Mouse (Mus musculus) forebrain, embryonic 14.5 days (tissue): Measurements from ENCODE around the gene Srp54b. TPM values are rescaled to one million over a fixed set of nuclear protein-coding genes. Genes with fewer than 3 reads are reported as not detected.
A peak's percentile ranks its signal among the peaks of the same experiment; 100 is the strongest.
"Not testable (repeated sequence)": the region's sequence is repeated elsewhere in the genome, so short reads cannot be mapped to it uniquely, and the experiment has no call there.

Experiments
- ATAC-seq: fragments of 200-750 bp; cut with Nextera tagmentation; 2 replicates; pipeline ENCODE4 v1.8.0; 2017; ENCODE audit warnings: mild to moderate bottlenecking, moderate library complexity
- DNase-seq: peaks from one replicate; pipeline ENCODE4 v3.0.0-alpha.2; 2015; ENCODE audit warnings: low spot score
- H3K27ac ChIP-seq: fragments of 300-500 bp; sonication (generic); 2 replicates; pipeline ENCODE4 v1.5.1; 2014; ENCODE audit warnings: low read depth, mild to moderate bottlenecking, control low read depth, low read length, moderate library complexity
- H3K27me3 ChIP-seq: fragments of 300-500 bp; sonication (generic); replicated peaks from 2 replicates; pipeline ENCODE4 v1.6.1; 2014; ENCODE audit warnings: low read length, control low read depth, mixed read lengths; ENCODE audit not compliant: control insufficient read depth, insufficient read depth
- H3K36me3 ChIP-seq: fragments of 300-500 bp; sonication (generic); 2 replicates; pipeline ENCODE4 v1.6.1; 2014; ENCODE audit warnings: low read length, control low read depth; ENCODE audit not compliant: control insufficient read depth, insufficient read depth
- H3K4me1 ChIP-seq: fragments of 300-500 bp; sonication (generic); 2 replicates; pipeline ENCODE4 v1.6.1; 2014; ENCODE audit warnings: antibody characterized with exemption, low read length, control low read depth; ENCODE audit not compliant: control insufficient read depth, insufficient read depth
- H3K4me2 ChIP-seq: fragments of 300-500 bp; sonication (generic); 2 replicates; pipeline ENCODE4 v1.6.1; 2014; ENCODE audit warnings: mild to moderate bottlenecking, control low read depth, low read length
- H3K4me3 ChIP-seq: fragments of 300-500 bp; sonication (generic); 2 replicates; pipeline ENCODE4 v1.5.1; 2014; ENCODE audit warnings: low read depth, low read length, control low read depth
- H3K9ac ChIP-seq: fragments of 300-500 bp; sonication (generic); 2 replicates; pipeline ENCODE4 v1.6.1; 2014; ENCODE audit warnings: mild to moderate bottlenecking, low read length, control low read depth, moderate library complexity
- H3K9me3 ChIP-seq: fragments of 300-500 bp; sonication (generic); replicated peaks from 2 replicates; pipeline ENCODE4 v1.6.1; 2016; ENCODE audit warnings: low read length, control low read depth, mixed read lengths; ENCODE audit not compliant: control insufficient read depth
- WGBS: fragments of 180-500 bp; shearing (Covaris S2); extraction: QIAGEN DNeasy Blood & Tissue Kit; methylation state at CpG from one replicate; pipeline ENCODE4 v1.1.7; 2014; 5-methylcytosine and 5-hydroxymethylcytosine counted together
- polyA plus RNA-seq: library from polyadenylated mRNA; unstranded; fragments of >200 nt; fragmentation: Nextera tagmentation; extraction: Ambion mirVana; gene quantifications from 2 replicates; pipeline ENCODE4 v1.2.1, GENCODE M21; 2014

The Srp54b gene
- 61.2 and 76.4 TPM in 2 replicates for polyA plus RNA-seq

- H3K4me1 ChIP-seq, H3K27me3 ChIP-seq, H3K9me3 ChIP-seq, H3K4me3 ChIP-seq, DNase-seq, H3K27ac ChIP-seq, H3K4me2 ChIP-seq, H3K9ac ChIP-seq, H3K36me3 ChIP-seq: not testable (repeated sequence)
- WGBS = no CpG with 5 or more reads among the region's 57 CpGs
- peak; percentile 99 for ATAC-seq
These were observed at the start of gene Srp54b for GRCm38 (mm10) chr12:55154559-55155448. Gene Srp54b, plus strand, starts transcription at chr12:55155104.

- not testable (repeated sequence) for H3K4me1 ChIP-seq, H3K9me3 ChIP-seq, H3K36me3 ChIP-seq, ATAC-seq, H3K4me2 ChIP-seq, H3K27me3 ChIP-seq, H3K9ac ChIP-seq, H3K4me3 ChIP-seq, H3K27ac ChIP-seq, DNase-seq
- WGBS = no CpG with 5 or more reads among the region's 7 CpGs
These were observed 42.3 kb upstream of the Srp54b start for GRCm38 (mm10) chr12:55112616-55113015.

GRCm38 (mm10) chr12:55124242-55124641 is 30.7 kb upstream of the Srp54b start, which contains the start of gene Fam177a:
Gene Fam177a, plus strand, starts transcription at chr12:55124469.
- WGBS = no CpG with 5 or more reads among the region's 40 CpGs
- H3K27ac ChIP-seq, H3K4me3 ChIP-seq, H3K4me1 ChIP-seq, H3K27me3 ChIP-seq, H3K4me2 ChIP-seq, H3K9me3 ChIP-seq, H3K36me3 ChIP-seq, DNase-seq, H3K9ac ChIP-seq: not testable (repeated sequence)
- peak; percentile 99 for ATAC-seq

- peak; percentile 57; the same call in 1 of the 2 replicates for ATAC-seq
- not testable (repeated sequence) for H3K27ac ChIP-seq, DNase-seq, H3K4me1 ChIP-seq, H3K9me3 ChIP-seq, H3K27me3 ChIP-seq, H3K36me3 ChIP-seq, H3K4me2 ChIP-seq, H3K9ac ChIP-seq, H3K4me3 ChIP-seq
- no CpG with 5 or more reads among the region's 18 CpGs for WGBS
These were observed 30.2 kb upstream of the Srp54b start for GRCm38 (mm10) chr12:55124731-55125130.

- no CpG with 5 or more reads among the region's 6 CpGs for WGBS
- not testable (repeated sequence) for H3K9me3 ChIP-seq, H3K4me1 ChIP-seq, H3K4me3 ChIP-seq, H3K27ac ChIP-seq, DNase-seq, H3K27me3 ChIP-seq, H3K9ac ChIP-seq, H3K4me2 ChIP-seq, H3K36me3 ChIP-seq, ATAC-seq
These were observed 19.4 kb upstream of the Srp54b start for GRCm38 (mm10) chr12:55135540-55135939.

GRCm38 (mm10) chr12:55137859-55138258 is 17.0 kb upstream of the Srp54b start:
- not testable (repeated sequence) for H3K27ac ChIP-seq, H3K4me1 ChIP-seq, H3K4me3 ChIP-seq, H3K4me2 ChIP-seq, H3K27me3 ChIP-seq, H3K9ac ChIP-seq, H3K9me3 ChIP-seq, H3K36me3 ChIP-seq, DNase-seq, ATAC-seq
- WGBS = no CpG with 5 or more reads among the region's 6 CpGs

GRCm38 (mm10) chr12:55155449-55155783 is 512 bp downstream of the Srp54b start:
- H3K4me1 ChIP-seq, H3K4me2 ChIP-seq, H3K9ac ChIP-seq, H3K27ac ChIP-seq, H3K36me3 ChIP-seq, DNase-seq, H3K9me3 ChIP-seq, H3K27me3 ChIP-seq, H3K4me3 ChIP-seq: not testable (repeated sequence)
- WGBS = 2% methylated on average over 9 of the region's 24 CpGs
- peak; percentile 55 for ATAC-seq

- no CpG with 5 or more reads among the region's 7 CpGs for WGBS
- H3K36me3 ChIP-seq, H3K4me1 ChIP-seq, H3K9ac ChIP-seq, H3K27me3 ChIP-seq, H3K4me3 ChIP-seq, H3K9me3 ChIP-seq, H3K27ac ChIP-seq, DNase-seq, ATAC-seq, H3K4me2 ChIP-seq: not testable (repeated sequence)
These were observed 12.2 kb downstream of the Srp54b start for GRCm38 (mm10) chr12:55167034-55167557.

GRCm38 (mm10) chr12:55187686-55188085 is 32.8 kb downstream of the Srp54b start:
- not testable (repeated sequence) for H3K27me3 ChIP-seq, H3K9me3 ChIP-seq, H3K27ac ChIP-seq, H3K9ac ChIP-seq, H3K4me2 ChIP-seq, ATAC-seq, DNase-seq, H3K4me1 ChIP-seq, H3K36me3 ChIP-seq, H3K4me3 ChIP-seq
- no CpG with 5 or more reads among the region's 8 CpGs for WGBS
